Mouse (Mus musculus) kidney, adult 2 months (tissue): ENCODE measurements around the gene Sptbn1.

Source experiments
- CTCF ChIP-seq: fragments of 200-500 bp; conservative IDR thresholded peaks from 2 replicates; pipeline ENCODE4 v1.5.1; 2011; ENCODE audit warnings: low read depth, mild to moderate bottlenecking, control low read depth, low read length, moderate library complexity, mixed read lengths; ENCODE audit not compliant: insufficient read depth, insufficient read length
- POLR2A ChIP-seq: fragments of 200-500 bp; IDR thresholded peaks from one replicate; pipeline ENCODE4 v1.6.1; 2011; ENCODE audit warnings: low read depth, low read length, control low read depth

- TF ChIP-seq CTCF (no peak), POLR2A (no peak)
Observed at GRCm38 (mm10) chr11:30258739-30259350, 9.1 kb downstream of the Sptbn1 start.
